Mouse (Mus musculus) adrenal gland, adult 8-10 months (tissue): ENCODE results near the gene Mycbp2. TPM values are rescaled to one million over a fixed set of nuclear protein-coding genes. Genes with fewer than 3 reads are reported as not detected.
A peak's percentile ranks its signal among the peaks of the same experiment; 100 is the strongest.

ENCODE experiments used
- DNase-seq: peaks from one replicate; pipeline ENCODE4 v3.0.0; 2022
- total RNA-seq, 4 experiments: library from RNA; stranded (reverse); gene quantifications; 2 replicates each; pipeline ENCODE4 v1.2.4; 2022

Gene Mycbp2
- 10 to 100 TPM; 50.9 to 96.3 (median 74.7) TPM for total RNA-seq

DNA sequence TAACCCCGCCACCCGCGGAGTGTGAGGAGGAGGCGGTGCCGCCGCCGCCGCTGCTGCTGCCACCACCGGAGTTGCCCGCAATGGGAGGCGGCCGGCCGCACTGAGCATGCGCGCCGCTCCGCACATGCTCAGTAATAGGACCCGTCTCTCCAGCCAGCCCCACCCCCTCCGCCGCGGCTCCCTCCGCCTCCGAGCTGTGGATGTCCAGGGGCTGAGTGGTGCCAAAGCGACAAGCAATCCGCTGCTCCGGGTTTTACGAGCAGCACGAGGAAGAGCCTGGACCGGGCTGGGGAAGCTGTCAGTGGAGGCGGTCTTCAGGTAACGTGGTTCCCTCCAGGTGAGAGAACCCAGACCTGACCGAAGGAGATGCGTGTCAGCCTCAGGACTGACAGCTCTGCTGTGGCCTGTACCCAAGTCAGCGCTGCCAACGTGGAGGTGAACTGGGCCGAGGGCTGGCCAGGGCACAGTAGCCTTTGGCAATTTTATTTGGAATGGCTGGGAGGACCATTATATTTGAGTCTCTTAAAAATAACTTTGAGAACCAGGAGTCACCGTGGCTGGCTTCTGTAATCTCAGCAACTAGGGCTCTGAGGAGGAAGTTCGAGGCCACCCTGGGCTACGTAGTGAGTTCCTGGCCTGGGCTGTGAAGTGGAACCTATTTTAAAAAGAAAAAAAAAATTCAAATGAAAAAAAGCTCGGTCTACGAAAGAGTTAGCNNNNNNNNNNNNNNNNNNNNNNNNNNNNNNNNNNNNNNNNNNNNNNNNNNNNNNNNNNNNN, at the start of gene Mycbp2:
Gene Mycbp2 (minus strand): TSS at position 86 of the 777 bp plus-strand sequence.
- peak; percentile 98 for DNase-seq

DNA sequence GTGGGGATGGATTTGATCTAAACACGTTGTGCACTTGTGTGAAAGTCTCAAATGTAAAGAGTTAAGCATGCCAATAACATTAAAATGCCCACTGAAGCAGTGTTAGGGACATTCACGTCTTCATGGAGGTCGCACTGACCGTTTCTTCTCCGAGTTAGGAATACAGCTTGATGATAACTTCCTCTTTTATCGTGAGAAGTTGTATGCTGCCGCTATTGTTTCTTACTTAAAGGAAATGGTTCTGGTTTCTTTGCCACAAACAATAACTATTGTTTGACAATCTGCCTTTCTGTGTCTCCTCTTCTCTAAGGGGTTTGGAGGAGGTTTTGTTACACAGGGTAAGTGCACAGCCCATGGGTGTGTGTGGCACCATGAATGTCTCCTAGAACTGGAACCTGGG, 45.8 kb upstream of the Mycbp2 start:
- DNase-seq: no peak

DNA sequence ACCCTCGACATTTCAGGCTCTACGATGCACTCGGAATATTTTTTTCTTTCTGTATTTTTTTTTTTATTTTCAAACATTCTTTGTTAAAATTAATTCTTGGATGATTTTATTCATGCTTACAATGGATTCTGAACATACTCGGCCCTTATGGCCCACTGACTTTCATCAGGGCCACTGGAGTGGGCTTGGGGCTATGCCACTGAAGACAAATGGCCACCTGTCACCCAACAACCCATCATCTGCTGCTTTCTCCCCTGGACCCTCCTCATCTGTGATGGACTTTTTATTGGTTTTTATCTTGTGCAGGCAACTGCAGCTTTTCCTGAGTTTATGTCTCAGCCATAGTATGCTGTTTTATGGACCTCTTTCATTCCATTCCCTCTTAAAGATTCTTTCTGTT, 40.8 kb upstream of the Mycbp2 start:
- no peak for DNase-seq

DNA sequence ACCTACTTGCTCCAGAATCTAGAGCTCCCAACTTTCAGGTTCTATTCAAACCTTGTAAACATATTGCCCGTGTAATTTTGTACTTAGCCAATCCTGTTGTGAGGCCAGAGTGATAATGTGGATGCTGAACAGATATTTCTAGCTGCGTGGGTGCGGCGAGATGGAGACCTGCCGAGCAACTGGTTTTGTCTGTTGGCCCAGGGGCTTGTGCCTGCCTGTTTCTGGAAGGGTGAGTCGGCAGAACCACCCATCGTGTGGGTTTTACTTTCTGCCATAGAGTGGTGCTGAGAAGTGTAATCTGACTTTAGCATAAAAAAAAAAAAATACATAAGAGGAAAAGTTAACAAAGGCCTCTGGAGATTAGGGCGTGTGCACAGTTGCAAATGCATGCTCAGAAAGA, 40.3 kb upstream of the Mycbp2 start:
- DNase-seq: no peak

DNA sequence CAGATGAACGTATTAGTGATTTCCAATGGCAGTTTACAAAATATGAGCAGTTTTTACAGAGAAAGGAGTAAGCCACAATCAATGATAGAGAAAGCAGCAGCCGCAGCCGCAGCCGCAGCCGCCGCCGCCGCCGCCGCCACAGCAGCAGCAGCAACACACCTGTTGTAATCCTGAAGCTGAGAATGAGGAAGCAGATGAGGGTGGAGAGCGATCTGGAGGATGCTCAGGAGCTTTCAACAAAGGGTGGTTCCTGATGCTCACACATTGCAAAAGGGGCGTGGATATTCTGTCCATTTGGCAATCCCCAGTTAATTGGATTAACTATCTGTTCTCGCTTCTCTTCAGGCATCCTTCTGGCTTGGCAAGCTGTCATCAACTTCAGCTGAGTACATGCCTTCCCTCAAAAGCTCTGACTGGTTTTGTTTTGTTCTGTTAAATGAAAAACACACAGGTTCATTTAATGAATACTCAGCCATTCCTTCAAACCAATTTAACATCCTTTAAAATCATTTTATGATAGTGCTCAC, 38.5 kb upstream of the Mycbp2 start:
- DNase-seq: no peak

DNA sequence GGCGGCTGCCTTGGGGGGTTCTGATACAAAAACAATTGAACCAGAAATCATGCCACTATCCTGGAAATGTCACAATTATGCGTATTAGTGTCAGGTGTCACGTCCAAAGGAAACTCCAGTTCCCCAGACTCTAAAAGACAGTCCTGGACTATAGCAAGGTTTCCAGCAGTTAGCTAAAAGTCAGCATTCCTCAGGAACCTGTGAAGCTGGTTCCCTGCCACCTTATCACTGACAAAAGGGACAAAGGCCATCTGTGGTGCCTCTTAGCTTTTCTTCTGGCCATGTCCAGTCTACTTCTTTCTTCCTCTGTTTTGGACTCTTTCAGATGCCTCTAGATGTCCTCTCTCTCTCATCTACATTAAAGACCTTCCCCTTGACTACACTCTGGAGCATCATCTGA, 32.1 kb upstream of the Mycbp2 start:
- DNase-seq: no peak

DNA sequence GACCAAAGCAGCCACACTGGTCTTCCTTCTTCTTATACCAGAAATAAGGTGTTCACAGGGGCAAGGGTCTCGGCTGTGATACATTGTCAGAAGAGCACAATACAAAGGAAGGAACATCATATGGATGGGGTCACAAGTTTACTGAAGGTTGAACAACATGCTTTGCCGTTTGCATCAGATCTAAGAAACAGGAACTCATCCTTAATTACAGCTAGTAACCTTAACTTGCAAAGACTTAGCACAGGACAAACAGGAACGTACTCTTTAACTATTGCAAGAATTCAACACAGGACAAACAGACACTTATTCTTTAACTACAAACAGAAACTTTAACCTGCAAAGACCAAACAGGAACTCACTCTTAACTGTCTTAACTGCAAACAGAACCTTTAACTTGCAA, 30.2 kb upstream of the Mycbp2 start:
- no peak for DNase-seq

DNA sequence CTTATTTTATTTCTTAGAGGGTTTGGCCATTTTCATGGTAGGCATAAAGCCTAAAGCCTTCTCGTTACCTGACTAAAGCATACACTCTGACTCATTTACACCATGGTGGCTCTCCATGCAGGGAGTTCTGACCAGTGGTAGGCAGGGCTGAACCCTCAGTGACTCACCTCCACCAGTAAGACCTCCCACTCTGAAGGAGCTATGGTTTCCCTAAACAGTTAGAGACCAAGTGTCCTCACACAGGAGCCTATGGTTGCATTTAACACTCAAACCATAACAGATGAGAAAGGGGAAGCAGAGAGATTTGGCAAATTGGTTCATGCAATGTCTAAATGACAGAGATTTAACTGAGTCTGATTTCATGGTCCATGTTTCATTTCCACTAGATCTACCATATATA, 28.9 kb upstream of the Mycbp2 start:
- no peak for DNase-seq

DNA sequence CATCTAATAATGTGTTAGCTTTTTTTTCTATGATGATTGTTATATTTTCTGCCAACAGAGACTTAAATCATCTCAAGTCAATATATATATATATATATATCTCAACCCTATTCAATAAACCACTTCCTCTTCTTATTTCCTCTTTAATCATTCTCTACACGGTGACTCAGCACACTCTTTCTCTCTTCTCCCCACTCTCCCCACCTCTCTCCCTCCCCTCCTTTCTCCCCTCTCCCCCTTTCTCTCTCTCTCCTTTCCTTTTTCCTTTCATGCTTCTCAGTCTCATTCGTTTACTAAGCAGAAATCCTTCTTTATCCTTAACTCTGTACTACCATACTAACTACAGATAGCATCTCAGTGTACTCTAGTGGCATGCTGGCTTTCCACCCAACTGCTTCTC, 16.6 kb upstream of the Mycbp2 start:
- DNase-seq: no peak

DNA sequence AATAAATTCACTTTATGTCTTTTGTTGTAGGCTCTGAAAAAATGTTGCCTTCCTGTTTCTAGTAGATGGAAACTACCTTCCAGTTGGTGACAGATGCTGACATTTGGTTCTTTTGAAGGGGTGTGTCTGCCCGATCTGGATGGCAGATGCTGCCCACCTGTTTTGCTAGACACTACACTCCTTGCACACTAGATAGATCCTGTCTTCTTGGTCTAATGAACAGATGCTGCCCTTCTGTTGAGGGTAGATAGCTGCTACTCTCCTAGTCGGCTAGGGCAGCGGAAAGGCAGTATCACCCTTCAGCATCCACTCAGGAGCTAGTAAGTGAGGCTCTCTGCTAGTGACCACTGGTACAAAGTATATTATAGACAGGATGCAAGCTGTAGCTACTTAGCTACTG, 9.5 kb upstream of the Mycbp2 start:
- no peak for DNase-seq

DNA sequence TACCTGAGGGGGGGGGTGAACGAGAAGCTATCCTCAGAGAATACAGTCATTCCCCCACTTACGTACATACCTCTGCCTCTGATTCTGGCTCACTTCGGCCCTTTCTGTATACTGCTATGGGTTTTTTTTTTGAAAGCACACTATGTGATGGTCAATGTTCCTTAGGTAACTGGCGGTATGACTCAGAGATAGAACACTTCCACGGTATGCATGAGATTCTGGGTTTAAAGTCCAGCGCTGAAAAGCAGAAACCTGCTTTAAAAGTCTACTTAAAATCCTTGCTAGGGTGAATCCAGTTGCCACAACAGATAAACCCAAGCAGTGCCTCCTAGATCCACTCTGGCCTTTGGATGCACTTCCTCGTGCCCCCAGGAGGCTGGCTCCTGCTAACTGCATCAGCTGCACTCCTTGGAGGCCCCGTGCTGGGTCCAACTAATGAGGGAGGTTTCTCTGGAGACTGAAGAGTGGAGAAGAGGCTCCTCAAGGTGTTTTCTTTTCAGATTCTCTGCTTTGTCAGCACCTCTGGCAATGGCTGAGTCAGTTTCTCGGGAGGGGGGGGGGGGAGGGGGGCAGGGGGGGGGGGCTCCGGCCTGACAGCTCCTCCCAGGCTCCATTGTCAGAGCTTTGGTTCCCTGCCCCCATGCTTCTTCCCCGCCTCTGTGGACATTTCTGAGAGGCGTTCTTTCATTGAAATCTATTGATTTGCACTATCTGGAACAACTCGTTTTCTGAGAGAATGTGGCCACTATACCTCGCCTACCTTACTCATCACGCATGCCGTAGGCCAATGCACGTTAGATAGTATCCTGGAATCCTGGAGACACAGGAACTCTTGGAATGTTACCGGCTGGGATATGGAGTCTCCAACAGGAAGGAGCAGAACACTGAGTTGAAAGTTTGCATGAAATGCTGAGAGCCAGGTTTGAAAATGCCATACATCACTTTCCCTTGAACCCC, 8.1 kb upstream of the Mycbp2 start:
- DNase-seq: no peak

DNA sequence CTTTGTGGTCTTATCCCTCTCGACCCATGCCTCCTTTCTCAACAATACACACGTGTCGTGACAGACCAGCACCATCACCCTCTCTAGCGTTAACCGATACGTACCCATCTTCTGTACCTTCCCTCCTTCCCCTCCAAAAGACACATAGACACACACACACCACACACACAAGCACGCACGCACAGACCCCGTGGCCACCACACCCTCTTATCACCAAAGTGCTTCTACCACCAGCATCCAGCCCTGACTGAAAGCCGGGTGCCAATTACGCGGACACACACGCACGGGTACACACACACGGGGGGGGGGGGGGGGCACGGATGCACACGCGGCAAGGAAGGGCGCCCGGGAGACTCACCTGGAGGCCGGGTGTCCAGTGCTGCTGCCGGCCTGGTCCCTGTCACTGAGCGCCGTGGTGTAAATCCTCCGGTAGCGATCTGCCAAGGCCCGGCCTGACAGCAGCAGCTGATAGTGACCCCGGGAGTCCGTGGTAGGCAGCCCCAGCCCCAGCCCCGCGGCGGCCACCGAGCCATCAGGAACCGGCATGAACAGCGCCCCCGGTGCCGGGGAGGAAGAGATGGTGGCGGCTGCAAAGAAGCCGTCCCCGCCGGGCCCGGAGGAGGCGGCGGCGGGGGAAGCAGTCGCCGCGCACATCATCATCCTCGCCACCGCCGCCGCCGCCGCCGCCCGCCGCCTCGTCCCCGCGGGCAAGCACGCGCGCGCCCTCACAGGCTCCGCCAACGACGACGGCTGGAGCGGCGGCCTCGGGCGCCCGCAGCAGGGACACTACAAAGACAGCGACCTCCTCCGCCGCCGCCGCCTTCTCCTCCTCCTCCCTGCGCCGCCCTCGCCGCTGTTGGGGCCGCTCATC, 521 bp downstream of the Mycbp2 start:
- DNase-seq: peak; percentile 36

DNA sequence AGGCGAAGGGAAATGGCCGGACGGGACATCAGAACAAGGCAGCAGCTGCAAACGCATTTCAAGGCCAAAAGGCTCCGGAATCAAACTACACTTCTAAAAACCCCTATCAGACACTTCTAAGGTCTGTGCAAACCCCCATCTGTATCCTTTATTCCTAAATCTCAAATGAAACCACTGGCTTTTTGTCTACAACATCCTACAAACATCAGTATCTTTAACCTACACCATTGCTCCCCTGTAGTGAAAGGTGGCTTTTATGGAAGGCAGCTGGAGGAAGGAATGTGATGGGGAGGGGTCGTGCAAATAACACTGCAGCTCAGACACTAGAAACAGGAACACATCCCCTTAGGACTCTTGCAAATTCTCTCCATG, 1.1 kb downstream of the Mycbp2 start:
- no peak for DNase-seq

DNA sequence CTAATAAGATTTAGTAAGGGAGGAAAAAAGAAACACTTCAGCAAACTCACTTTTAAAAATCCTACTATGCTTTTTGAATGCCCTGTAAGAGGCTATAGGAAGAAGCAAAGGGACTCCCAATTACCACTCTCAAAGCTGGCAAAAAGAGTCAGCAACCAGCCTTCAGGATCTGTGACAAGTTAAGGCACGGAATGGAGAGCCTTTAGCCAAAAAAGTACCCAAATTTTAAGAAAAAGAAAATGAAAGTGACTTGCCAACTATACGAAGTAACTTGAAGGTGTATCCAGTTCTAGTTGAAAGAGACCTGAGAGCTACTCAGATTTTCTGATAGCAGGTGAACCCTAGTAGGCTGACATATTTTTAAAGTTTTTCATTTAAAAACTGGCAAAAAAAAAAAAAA, 1.6 kb downstream of the Mycbp2 start:
- no peak for DNase-seq

DNA sequence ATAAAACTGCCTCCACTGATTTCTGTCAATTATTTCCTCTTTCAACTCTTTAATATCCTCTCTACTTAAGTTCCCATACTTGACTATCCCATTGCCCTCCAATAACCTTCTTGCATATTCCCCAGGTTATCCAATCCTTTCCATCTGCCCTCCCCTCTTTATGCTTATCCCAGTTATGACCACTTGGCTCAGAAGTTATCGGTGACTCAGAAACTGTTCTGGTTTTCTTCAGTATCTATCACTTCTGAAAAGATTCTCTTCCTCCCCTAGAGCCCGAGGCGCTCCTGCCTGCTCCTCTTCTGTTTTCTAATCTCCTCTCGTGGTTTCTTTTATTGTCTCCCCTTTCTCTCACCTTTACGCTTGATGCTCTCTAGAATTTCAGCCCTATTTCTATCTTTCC, 2.8 kb downstream of the Mycbp2 start:
- DNase-seq: no peak

DNA sequence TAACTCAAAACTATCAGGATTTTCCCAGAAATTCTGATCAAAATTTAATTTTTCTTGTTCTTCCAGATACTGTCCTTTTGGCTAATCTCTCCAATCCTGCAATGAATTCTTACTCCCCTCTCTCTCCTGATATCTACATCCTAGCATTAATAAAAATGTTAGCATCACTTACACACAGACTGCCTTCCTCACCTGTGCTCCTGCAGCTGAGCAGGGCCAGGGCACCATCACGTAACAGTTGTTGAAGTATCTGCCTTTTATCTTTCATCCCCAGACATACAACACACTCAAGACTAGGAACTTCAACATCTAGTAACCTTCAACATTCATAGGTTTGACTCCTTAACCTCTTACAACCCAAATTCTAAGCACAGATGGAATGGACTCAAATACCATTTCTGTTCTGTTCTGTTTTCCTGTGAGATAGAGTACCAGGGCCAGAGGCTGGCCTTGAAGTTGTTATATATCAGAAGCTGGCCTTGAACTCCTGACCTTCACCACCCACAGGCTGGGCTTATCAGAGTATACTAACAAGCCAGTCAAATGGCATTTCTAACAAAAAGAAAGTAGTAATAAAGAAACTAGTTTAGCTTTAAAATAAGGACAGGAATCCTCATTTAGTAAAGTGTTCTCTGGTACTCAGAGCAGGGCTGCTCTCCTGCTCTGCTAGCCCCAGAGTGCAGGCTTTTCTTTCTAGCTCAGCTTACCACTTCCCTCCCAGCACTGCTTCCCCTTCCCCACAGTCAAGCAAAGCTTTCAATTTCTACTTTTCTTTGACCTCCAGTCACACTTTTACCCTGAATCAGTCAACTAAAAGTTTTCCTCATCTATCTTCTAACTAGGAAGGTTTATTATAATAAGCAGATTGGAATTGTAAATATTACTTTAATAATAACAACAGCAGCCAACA, 5.0 kb downstream of the Mycbp2 start:
- DNase-seq: peak; percentile 39

DNA sequence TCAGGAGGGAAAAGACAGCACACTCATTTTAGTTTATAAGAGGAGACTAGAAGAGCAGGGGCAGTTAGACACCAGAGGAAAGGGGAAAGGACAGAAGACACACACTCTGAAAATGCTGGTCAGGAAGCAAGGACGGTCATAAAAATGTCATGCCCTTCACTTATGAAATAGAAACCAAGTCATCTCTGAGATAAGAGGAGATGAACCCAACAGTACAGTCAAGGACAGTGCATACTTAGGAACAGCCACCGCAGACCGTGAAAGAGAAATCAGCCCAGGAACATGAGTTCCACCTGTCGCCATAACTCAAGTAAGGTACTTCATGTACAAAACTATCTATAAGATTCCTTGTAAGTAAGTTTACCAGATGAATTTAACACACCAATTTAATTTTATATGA, 33.7 kb downstream of the Mycbp2 start:
- peak; percentile 27 for DNase-seq

DNA sequence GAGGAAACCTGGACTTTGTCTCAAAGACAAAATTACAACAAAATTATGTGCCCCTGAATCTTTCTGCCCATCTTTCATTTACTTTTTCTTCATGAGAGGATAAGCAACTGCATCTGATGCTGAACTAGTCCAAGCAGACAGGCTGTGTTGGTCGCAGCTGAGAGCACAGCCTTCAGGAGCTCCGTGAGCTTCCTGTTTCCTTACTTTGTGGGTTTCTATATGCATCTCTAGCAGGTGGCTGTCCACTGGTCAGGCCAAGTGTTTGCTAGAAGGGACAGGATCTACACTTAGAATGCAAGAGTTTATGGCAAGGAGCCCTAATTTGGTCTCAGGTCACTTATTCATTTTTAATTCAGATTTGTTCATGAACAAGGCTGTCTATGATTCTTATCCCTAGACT, 50.4 kb downstream of the Mycbp2 start:
- DNase-seq: no peak

DNA sequence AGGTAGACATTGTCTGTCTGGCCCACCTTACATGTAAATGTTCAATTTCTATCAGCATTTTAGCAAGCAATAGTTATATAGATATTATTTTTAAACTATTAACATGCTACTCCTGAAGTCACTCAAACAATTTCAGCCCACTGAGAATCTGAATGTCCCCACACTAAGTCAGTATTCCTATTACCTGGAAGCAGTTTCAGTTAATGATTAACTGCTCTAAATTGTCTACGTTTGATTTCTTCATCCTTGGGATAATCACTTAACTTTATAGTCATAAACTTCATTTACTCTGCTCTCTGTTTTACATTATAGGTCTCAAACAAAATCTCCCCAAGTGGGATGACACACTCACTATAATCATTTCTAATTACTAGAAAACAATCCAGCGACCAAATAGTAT, 60.0 kb downstream of the Mycbp2 start:
- no peak for DNase-seq

DNA sequence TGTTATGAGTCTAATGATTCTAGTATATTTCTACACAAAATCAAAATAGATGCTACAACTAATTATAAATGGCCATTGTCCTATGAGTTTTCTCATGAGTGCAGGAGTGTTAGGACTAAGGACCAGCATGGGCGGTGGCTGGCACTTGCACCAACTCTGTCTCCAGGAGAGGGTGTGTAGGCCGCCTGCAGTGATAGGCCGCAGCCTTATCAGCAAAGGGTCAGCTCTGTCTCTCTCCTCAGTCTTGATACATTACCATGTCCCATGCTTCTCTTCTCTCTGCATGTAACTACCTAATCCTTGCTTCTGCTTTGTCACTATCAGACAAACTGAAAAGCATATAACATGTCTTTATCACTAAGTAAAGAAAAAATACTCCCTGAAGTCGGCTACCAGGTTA, 69.9 kb downstream of the Mycbp2 start:
- no peak for DNase-seq

DNA sequence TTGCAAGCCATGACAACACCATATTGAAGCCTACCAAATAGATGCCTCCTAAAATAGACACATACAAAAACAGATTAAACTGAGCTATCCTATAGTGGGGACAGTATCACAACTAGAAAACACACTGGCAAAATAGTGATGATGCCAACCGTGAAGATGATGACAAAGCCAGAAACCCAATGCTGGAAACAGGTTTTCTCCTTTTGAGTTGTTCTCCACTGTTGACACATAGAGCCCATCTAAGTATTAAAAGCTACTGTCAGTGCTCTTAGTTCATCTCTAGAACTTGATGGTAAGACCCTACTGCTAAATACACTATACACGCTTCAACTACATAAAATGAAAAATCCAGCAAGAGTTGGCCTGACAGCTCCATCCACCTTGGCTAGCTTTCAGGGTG, 86.2 kb downstream of the Mycbp2 start:
- no peak for DNase-seq
